Mouse (Mus musculus): ENCODE measurements around the gene Gm20604.
A peak's percentile ranks its signal among the peaks of the same experiment; 100 is the strongest.

The Gm20604 gene

GRCm38 (mm10) chr12:102743036-102743588 lies 15.4 kb downstream of the Gm20604 start:
- ATAC-seq (ENCODE audit: low TSS enrichment): peak; percentile 69

- no peak for ATAC-seq (ENCODE audit: low TSS enrichment)
Measured at GRCm38 (mm10) chr12:102742056-102742455, 16.4 kb downstream of the Gm20604 start.

- ATAC-seq (ENCODE audit: low TSS enrichment): no peak
Measured at GRCm38 (mm10) chr12:102740285-102740684, 18.2 kb downstream of the Gm20604 start.

- ATAC-seq (ENCODE audit: low TSS enrichment): no peak
Measured at GRCm38 (mm10) chr12:102739096-102739495, 19.4 kb downstream of the Gm20604 start.

- no peak for ATAC-seq (ENCODE audit: low TSS enrichment)
Measured at GRCm38 (mm10) chr12:102733381-102733780, 25.1 kb downstream of the Gm20604 start.

- peak; percentile 7; the same call in 1 of the 2 replicates for ATAC-seq (ENCODE audit: low TSS enrichment)
Measured at GRCm38 (mm10) chr12:102730798-102731619, 27.5 kb downstream of the Gm20604 start.

- peak; percentile 92 for ATAC-seq (ENCODE audit: low TSS enrichment)
Measured at GRCm38 (mm10) chr12:102729855-102730797, 28.3 kb downstream of the Gm20604 start.

GRCm38 (mm10) chr12:102725761-102726175 lies 32.7 kb downstream of the Gm20604 start:
- ATAC-seq (ENCODE audit: low TSS enrichment): 0 out of 2 replicates have a peak, but pooled peaks have one; percentile 17

GRCm38 (mm10) chr12:102725146-102725545 lies 33.3 kb downstream of the Gm20604 start:
- no peak for ATAC-seq (ENCODE audit: low TSS enrichment)

- ATAC-seq (ENCODE audit: low TSS enrichment): peak; percentile 77
Measured at GRCm38 (mm10) chr12:102723861-102724260, 34.6 kb downstream of the Gm20604 start.

- no peak for ATAC-seq (ENCODE audit: low TSS enrichment)
Measured at GRCm38 (mm10) chr12:102722966-102723365, 35.5 kb downstream of the Gm20604 start.

- ATAC-seq (ENCODE audit: low TSS enrichment): peak; percentile 13; the same call in 1 of the 2 replicates
Measured at GRCm38 (mm10) chr12:102722451-102722850, 36.0 kb downstream of the Gm20604 start.

GRCm38 (mm10) chr12:102719552-102720315 lies 38.7 kb downstream of the Gm20604 start:
- peak; percentile 47 for ATAC-seq (ENCODE audit: low TSS enrichment)

- ATAC-seq (ENCODE audit: low TSS enrichment): no peak
Measured at GRCm38 (mm10) chr12:102714654-102715395, 43.6 kb downstream of the Gm20604 start.

GRCm38 (mm10) chr12:102714116-102714515 lies 44.4 kb downstream of the Gm20604 start:
- no peak for ATAC-seq (ENCODE audit: low TSS enrichment)

GRCm38 (mm10) chr12:102713153-102713865 lies 45.2 kb downstream of the Gm20604 start:
- no peak for ATAC-seq (ENCODE audit: low TSS enrichment)

GRCm38 (mm10) chr12:102710851-102711375 lies 47.6 kb downstream of the Gm20604 start:
- ATAC-seq (ENCODE audit: low TSS enrichment): no peak

GRCm38 (mm10) chr12:102709896-102710295 lies 48.6 kb downstream of the Gm20604 start:
- no peak for ATAC-seq (ENCODE audit: low TSS enrichment)

GRCm38 (mm10) chr12:102708220-102708619 lies 50.3 kb downstream of the Gm20604 start:
- ATAC-seq (ENCODE audit: low TSS enrichment): no peak

All from frontal cortex, adult (tissue).